Mouse (Mus musculus): ENCODE results near the gene Mpv17l. TPM values are rescaled to one million over a fixed set of nuclear protein-coding genes. Genes with fewer than 3 reads are reported as not detected.
"Not testable (repeated sequence)": the region's sequence is repeated elsewhere in the genome, so short reads cannot be mapped to it uniquely, and the experiment has no call there.

Mpv17l gene
- polyA plus RNA-seq, 1 experiment: 0.20 TPM

GRCm38 (mm10) chr16:13972051-13972450 lies 69.1 kb downstream of the Mpv17l start:
- Histone ChIP-seq H3K27me3 (replicated peaks) (no peaks in the 10 kb centered on the region), H3K4me1 (peaks cover 15% of the 10 kb centered on the region), H3K36me3 (replicated peaks; ENCODE audit: low read length) (no peaks in the 10 kb centered on the region), H3K4me3 (replicated peaks) (no peak overlapping the region), H3K9me3 (no peaks in the 10 kb centered on the region)
- TF ChIP-seq FLI1 (IDR thresholded peaks at IDR 0.05; ENCODE audit: low read length): no peak
- TF ChIP-seq GATA1 (IDR thresholded peaks at IDR 0.05; ENCODE audit: borderline replicate concordance, low read length): no peak

DNA sequence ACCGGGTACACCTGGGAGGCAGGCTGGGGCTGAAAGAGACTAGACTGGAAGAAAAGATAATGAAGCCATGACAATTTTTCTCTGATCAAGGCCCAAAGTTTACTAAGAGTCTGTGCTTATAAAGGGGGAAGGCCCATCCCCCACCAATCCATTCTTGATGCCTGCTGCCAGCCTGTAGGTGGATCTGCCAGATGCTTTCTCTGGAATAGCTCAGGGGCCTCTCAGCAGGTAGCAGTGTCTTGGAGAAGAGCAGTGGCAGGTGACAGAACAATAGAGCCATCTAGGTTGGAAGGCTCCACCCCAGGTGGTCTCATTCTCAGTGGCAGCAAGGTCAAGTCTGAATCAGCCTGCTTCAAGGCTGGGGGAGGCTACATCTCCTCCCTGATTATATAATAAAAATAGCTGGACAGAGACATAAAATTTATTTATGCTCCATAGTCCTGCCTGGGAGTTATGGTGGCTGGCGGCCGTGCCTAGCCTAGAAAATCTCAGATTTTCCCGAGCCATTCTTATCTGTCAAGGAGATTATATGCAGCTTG lies 73.5 kb downstream of the Mpv17l start:
- H3K4me1 ChIP-seq; H3K4me3 ChIP-seq (replicated peaks); H3K9me3 ChIP-seq; H3K27me3 ChIP-seq (replicated peaks); H3K36me3 ChIP-seq (replicated peaks; ENCODE audit: low read length): not testable (repeated sequence)

GRCm38 (mm10) chr16:13977026-13977425 lies 74.1 kb downstream of the Mpv17l start:
- not testable (repeated sequence) for H3K27me3 ChIP-seq (replicated peaks); H3K36me3 ChIP-seq (replicated peaks; ENCODE audit: low read length); H3K4me3 ChIP-seq (replicated peaks)

DNA sequence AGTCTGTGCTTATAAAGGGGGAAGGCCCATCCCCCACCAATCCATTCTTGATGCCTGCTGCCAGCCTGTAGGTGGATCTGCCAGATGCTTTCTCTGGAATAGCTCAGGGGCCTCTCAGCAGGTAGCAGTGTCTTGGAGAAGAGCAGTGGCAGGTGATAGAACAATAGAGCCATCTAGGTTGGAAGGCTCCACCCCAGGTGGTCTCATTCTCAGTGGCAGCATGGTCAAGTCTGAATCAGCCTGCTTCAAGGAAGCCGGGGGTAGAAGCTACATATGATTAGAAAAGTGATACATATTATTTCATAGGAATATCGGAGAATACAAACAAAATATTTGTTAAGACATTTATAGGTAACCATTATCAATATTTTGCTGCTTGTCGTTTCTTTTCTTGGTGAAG lies 78.8 kb downstream of the Mpv17l start:
- peaks cover 34% of the 10 kb centered on the region for H3K4me1 ChIP-seq
- H3K9me3 ChIP-seq; H3K27me3 ChIP-seq (replicated peaks); H3K4me3 ChIP-seq (replicated peaks); H3K36me3 ChIP-seq (replicated peaks; ENCODE audit: low read length): not testable (repeated sequence)

More at GRCm38 (mm10) chr16:13977026-13977425, 74.1 kb downstream of the Mpv17l start:
- H3K9me3 ChIP-seq, H3K4me1 ChIP-seq: not testable (repeated sequence)

- Histone ChIP-seq H3K36me3 (replicated peaks; ENCODE audit: low read length) (no peaks in the 10 kb centered on the region), H3K9me3 (no peaks in the 10 kb centered on the region), H3K4me1 (peaks cover 46% of the 10 kb centered on the region), H3K4me3 (replicated peaks) (no peak overlapping the region), H3K27me3 (replicated peaks) (peaks cover 2% of the 10 kb centered on the region)
- no peak for TF ChIP-seq FLI1 (IDR thresholded peaks at IDR 0.05; ENCODE audit: low read length)
- TF ChIP-seq GATA1 (IDR thresholded peaks at IDR 0.05; ENCODE audit: borderline replicate concordance, low read length): no peak
Measured at GRCm38 (mm10) chr16:13983161-13983560, 80.2 kb downstream of the Mpv17l start.

GRCm38 (mm10) chr16:13986197-13986573 lies 83.2 kb downstream of the Mpv17l start:
- peak overlapping the region; percentile 92 for H3K4me3 ChIP-seq (replicated peaks)
- no peaks in the 10 kb centered on the region for H3K9me3 ChIP-seq
- peaks cover 46% of the 10 kb centered on the region for H3K4me1 ChIP-seq
- H3K27me3 ChIP-seq (replicated peaks): peaks cover 2% of the 10 kb centered on the region
- H3K36me3 ChIP-seq (replicated peaks; ENCODE audit: low read length): no peaks in the 10 kb centered on the region
- no peak for TF ChIP-seq FLI1 (IDR thresholded peaks at IDR 0.05; ENCODE audit: low read length)
- TF ChIP-seq GATA1 (IDR thresholded peaks at IDR 0.05; ENCODE audit: borderline replicate concordance, low read length): no peak

GRCm38 (mm10) chr16:13986574-13987478 lies 83.9 kb downstream of the Mpv17l start, which contains the start of the genes 2900011O08Rik and Ifitm7:
TSS of gene 2900011O08Rik (plus strand) at chr16:13986604.
TSS of gene Ifitm7 (minus strand) at chr16:13986888.
- Histone ChIP-seq H3K4me3 (replicated peaks) (peak within 1 kb of the TSS; percentile 92), H3K36me3 (replicated peaks; ENCODE audit: low read length) (no peaks in the 10 kb centered on the region), H3K4me1 (peaks cover 47% of the 10 kb centered on the region), H3K27me3 (replicated peaks) (peaks cover 2% of the 10 kb centered on the region), H3K9me3 (no peaks in the 10 kb centered on the region)
- TF ChIP-seq FLI1 (IDR thresholded peaks at IDR 0.05; ENCODE audit: low read length) (no peak), GATA1 (IDR thresholded peaks at IDR 0.05; ENCODE audit: borderline replicate concordance, low read length) (no peak)

GRCm38 (mm10) chr16:13992518-13993248 lies 89.7 kb downstream of the Mpv17l start:
- H3K4me1 ChIP-seq: peaks cover 30% of the 10 kb centered on the region
- H3K27me3 ChIP-seq (replicated peaks): peaks cover under 1% of the 10 kb centered on the region
- no peak overlapping the region for H3K4me3 ChIP-seq (replicated peaks)
- no peaks in the 10 kb centered on the region for H3K9me3 ChIP-seq
- TF ChIP-seq FLI1 (IDR thresholded peaks at IDR 0.05; ENCODE audit: low read length) (no peak), GATA1 (IDR thresholded peaks at IDR 0.05; ENCODE audit: borderline replicate concordance, low read length) (no peak)
- no peaks in the 10 kb centered on the region for H3K36me3 ChIP-seq (replicated peaks; ENCODE audit: low read length)

- Histone ChIP-seq H3K4me1 (peaks cover 28% of the 10 kb centered on the region), H3K9me3 (no peaks in the 10 kb centered on the region), H3K4me3 (replicated peaks) (peak overlapping the region; percentile 38), H3K36me3 (replicated peaks; ENCODE audit: low read length) (no peaks in the 10 kb centered on the region), H3K27me3 (replicated peaks) (peaks cover 3% of the 10 kb centered on the region)
- TF ChIP-seq GATA1 (IDR thresholded peaks at IDR 0.05; ENCODE audit: borderline replicate concordance, low read length) (no peak), FLI1 (IDR thresholded peaks at IDR 0.05; ENCODE audit: low read length) (no peak)
Measured at GRCm38 (mm10) chr16:13994076-13994475, 91.1 kb downstream of the Mpv17l start.

GRCm38 (mm10) chr16:13994502-13994901 lies 91.5 kb downstream of the Mpv17l start:
- H3K4me3 ChIP-seq (replicated peaks): peak overlapping the region; percentile 38
- TF ChIP-seq GATA1 (IDR thresholded peaks at IDR 0.05; ENCODE audit: borderline replicate concordance, low read length) (no peak), FLI1 (IDR thresholded peaks at IDR 0.05; ENCODE audit: low read length) (no peak)
- H3K9me3 ChIP-seq: no peaks in the 10 kb centered on the region
- peaks cover 28% of the 10 kb centered on the region for H3K4me1 ChIP-seq
- no peaks in the 10 kb centered on the region for H3K36me3 ChIP-seq (replicated peaks; ENCODE audit: low read length)
- peaks cover 3% of the 10 kb centered on the region for H3K27me3 ChIP-seq (replicated peaks)

Other genes with a start within 250 kb of the Mpv17l start
- gene Parn, start 235.0 kb upstream of the Mpv17l start, polyA plus RNA-seq (2012; ENCODE audit: insufficient read depth, low replicate concordance): 16.3 and 21.5 TPM in 2 replicates
- 2.6 TPM in 1 of 2 replicates, not detected in the other for gene Bfar, start 231.3 kb upstream of the Mpv17l start, polyA plus RNA-seq (2012; ENCODE audit: insufficient read depth, low replicate concordance)
- 0.26 TPM in 1 of 2 replicates, not detected in the other for gene 3110001I22Rik, start 231.2 kb upstream of the Mpv17l start, polyA plus RNA-seq (2012; ENCODE audit: insufficient read depth, low replicate concordance)
- 2.0 and 3.1 TPM in 2 replicates for gene Pla2g10, start 172.2 kb upstream of the Mpv17l start, polyA plus RNA-seq (2012; ENCODE audit: insufficient read depth, low replicate concordance)
- 5.6 and 6.4 TPM in 2 replicates for gene Rrn3, start 122.5 kb upstream of the Mpv17l start, polyA plus RNA-seq (2012; ENCODE audit: insufficient read depth, low replicate concordance)
- 28.2 and 34.3 TPM in 2 replicates for gene Ntan1, start 84.3 kb upstream of the Mpv17l start, polyA plus RNA-seq (2012; ENCODE audit: insufficient read depth, low replicate concordance)
- 5.4 and 11.4 TPM in 2 replicates for gene Pdxdc1, start within 50 bp of the Mpv17l start, polyA plus RNA-seq (2012; ENCODE audit: insufficient read depth, low replicate concordance)
- 0.43 TPM in 1 of 2 replicates, not detected in the other for gene 2900011O08Rik, start 83.4 kb downstream of the Mpv17l start, polyA plus RNA-seq (2012; ENCODE audit: insufficient read depth, low replicate concordance)
- gene Ifitm7, start 83.7 kb downstream of the Mpv17l start, polyA plus RNA-seq (2012; ENCODE audit: insufficient read depth, low replicate concordance): 0.76 TPM in 1 of 2 replicates, not detected in the other

Data from megakaryocyte, embryonic 14.5 days (primary cell).